Mouse (Mus musculus): ENCODE measurements around the gene Kdm5a. TPM values are rescaled to one million over a fixed set of nuclear protein-coding genes. Genes with fewer than 3 reads are reported as not detected.

Gene Kdm5a
- total RNA-seq (2021), result 10 to 100 TPM; 18.3 to 20.4 TPM
- long read RNA-seq, experiment 1, full-length matches to known transcripts, result 2 of 5 reads
- long read RNA-seq, experiment 1, partial matches to known transcripts, result 2 of 5 reads
- long read RNA-seq, experiment 1, other reads (novel, unspliced or antisense), result 1 of 5 reads
- long read RNA-seq, experiment 2, full-length matches to known transcripts, result 2 of 6 reads
- long read RNA-seq, experiment 2, partial matches to known transcripts, result 1 of 6 reads
- long read RNA-seq, experiment 2, other reads (novel, unspliced or antisense), result 3 of 6 reads

DNA sequence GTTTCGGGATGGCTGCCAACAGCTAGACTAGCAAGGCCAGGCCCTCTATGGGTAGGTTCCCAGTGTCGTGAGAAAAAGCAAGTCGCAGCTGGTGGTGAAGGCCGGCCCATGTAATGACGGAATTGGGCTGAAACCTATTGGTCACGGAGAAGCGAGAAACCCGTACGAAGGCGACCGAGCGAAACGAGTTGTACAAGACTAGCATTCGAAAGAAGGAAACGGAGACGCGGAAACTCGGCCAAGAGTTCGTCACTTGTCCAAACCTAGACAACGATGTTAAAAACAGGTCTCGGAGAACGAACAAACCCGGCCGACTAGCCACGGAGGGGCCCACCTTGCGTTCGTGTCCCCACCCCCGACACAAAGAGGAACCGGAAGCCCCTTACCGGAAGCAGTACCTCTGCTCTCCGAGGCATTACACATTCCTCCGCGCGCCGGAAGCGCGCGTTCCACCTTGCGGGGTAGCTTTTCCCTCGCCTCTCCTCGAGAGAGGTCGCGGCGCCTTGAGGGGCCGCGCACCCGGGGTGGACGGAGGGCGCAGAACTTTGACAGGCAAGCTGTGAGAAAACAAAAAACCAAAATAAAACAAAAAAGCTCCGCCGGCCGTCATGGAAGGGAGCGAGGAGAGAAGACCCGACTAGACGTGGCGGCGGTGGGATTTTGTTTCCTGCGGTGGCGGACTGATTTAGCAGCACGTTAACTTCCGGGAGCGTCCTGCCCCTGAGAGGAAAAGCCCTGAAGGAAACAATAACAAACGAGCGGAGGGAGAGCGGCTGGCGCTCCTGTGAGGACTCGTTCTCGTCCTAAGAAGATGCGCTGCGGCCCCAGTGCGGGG, at the start of gene Kdm5a, which contains the start of gene Ccdc77:
TSS of gene Kdm5a (plus strand) at position 437 of the 835 bp plus-strand sequence.
TSS of gene Ccdc77 (minus strand) at position 687 of the 835 bp plus-strand sequence.
- DNase-seq (ENCODE audit: low spot score), result peak; percentile 91

DNA sequence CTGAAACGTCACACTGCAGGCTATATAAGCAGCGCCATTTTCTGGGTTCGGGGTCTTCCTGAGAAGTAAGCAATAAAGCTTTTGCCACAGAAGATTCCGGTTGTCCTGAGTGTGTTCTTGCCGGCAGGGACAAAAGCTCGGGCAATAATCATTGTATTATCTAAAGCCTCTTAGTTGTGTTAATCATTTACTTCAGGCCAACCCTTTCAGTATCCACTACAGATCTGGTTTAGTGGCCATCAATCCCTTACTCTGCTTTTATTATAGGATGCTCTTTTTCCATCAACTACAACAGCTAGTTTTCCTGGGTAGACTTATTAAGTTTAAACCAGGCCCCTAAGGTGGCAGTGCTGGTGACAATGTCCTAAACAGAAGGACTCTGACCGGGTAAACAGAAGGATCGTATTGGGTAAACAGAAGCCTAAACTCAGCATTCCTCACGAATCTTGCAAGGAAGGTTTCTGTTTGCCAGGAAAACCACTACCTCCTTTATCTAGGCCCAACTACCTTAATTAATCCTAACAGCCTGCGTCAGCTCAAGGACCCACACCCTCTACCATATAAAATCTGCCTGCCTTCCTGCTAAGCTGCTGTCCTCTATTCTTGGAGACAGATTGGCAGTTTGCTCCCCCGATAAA, 45.5 kb upstream of the Kdm5a start:
- DNase-seq (ENCODE audit: low spot score), result no peak

DNA sequence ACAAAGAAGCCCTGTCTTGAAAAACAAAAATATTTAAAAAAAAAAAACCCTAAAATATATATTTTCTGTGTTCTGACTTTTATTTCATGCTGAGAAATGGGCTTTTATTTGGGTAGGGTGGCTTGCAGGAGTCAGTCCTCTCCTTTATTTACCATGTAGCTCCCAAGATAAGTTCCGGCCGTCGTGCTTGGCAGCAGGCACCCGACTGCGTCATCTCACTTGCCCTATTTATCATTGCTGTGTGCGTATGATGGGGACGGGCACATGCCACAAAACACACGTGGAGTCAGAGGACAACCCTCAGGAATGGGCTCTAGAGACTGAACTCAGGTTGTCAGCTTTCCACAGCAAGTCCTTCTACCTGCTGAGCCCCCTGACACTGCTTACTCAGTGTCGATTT, 44.8 kb upstream of the Kdm5a start:
- no peak for DNase-seq (ENCODE audit: low spot score)

DNA sequence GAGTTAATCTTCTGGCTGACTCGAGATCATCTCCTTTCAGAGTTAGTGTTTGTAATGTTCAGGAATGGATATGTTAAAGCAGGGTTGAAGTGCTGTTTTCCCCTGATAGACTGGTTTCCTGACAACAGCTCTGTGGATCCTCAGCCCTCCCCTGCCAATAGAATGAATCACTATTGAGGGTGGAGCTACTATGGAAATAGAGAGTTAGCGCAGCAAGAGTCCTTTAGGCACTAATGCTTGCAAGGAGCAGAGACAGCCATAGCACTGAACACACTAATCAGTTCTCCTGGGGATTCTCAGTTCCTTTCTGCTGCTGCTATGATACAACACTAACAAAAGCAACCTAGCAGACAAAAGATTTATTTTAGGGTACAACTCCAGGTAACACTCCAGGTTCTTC, 43.6 kb upstream of the Kdm5a start:
- no peak for DNase-seq (ENCODE audit: low spot score)

DNA sequence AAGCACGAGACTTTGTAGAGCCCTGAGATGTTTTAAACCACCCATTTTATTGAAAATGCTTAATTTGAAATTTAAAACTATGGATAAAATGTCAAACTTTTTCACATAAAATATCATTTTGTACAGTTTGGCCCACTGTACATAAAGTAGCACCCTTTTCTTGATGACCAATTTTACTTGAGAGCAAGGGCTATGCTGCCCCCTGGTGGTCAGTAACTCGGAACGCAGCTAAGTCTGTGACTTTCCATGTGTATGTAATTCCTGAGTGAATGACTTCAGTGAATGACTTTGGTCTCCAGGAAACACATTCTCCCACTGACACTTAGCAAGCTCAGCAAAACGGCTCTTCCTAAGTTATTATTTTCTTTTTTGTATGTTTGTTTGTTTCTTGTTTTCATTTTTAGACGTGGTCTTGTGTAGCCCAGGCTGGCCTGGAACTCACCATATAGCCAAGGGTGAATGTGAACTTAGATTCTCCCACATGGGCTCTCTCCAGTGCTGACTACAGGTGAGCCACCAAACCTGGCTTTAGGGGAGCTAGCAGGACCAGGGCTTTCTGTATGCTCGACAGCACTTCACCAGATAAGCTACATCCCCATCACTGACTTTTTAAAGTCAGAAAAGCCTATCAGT, 39.5 kb upstream of the Kdm5a start:
- DNase-seq (ENCODE audit: low spot score), result peak; percentile 66

- DNase-seq (ENCODE audit: low spot score), result no peak
These were observed 31.6 kb upstream of the Kdm5a start for GRCm38 (mm10) chr6:120332351-120332750.

GRCm38 (mm10) chr6:120343992-120344391, 19.9 kb upstream of the Kdm5a start:
- no peak for DNase-seq (ENCODE audit: low spot score)

DNA sequence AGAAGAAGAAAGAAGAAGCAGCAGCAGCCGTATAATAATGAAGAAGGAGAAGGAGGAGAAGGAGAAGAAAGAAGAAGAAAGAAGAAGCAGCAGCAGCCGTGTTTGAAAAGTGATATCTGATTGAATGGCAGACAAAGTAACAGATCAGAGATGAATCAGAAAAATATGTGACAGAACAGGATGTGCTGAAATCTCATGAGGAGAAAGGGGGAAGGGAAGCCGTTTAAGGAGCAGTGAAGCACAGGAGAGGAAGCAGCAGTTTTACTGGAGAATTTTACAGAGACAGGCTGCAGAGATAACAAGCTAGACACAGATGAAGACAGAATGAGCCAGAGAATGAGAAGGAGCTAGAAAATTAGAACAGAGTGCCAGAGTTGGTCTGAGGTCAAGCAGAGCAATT, 14.9 kb upstream of the Kdm5a start:
- DNase-seq (ENCODE audit: low spot score), result no peak

DNA sequence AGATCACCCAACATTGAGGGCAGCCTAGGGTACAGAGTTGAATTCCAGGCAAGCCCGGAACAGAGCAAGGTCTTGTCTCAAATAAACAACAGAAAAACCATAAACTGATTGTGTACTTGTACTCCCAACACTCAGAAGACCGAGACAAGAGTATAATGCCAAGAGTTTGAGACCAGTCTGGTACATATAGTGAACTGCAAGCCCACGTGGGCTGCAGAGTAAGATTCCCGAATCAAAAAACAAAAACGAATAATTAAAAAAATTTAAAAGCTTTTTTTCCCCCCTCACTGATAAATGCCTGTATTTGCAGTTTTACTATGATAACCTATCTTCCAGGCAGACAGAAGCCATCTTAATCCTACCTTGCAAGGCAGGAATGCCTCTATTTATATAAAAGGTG, 7.4 kb upstream of the Kdm5a start:
- DNase-seq (ENCODE audit: low spot score), result no peak

- peak; percentile 89 for DNase-seq (ENCODE audit: low spot score)
These were observed 6.7 kb upstream of the Kdm5a start for GRCm38 (mm10) chr6:120356951-120357945.

- DNase-seq (ENCODE audit: low spot score), result no peak
These were observed 1.8 kb upstream of the Kdm5a start for GRCm38 (mm10) chr6:120362124-120362523.

DNA sequence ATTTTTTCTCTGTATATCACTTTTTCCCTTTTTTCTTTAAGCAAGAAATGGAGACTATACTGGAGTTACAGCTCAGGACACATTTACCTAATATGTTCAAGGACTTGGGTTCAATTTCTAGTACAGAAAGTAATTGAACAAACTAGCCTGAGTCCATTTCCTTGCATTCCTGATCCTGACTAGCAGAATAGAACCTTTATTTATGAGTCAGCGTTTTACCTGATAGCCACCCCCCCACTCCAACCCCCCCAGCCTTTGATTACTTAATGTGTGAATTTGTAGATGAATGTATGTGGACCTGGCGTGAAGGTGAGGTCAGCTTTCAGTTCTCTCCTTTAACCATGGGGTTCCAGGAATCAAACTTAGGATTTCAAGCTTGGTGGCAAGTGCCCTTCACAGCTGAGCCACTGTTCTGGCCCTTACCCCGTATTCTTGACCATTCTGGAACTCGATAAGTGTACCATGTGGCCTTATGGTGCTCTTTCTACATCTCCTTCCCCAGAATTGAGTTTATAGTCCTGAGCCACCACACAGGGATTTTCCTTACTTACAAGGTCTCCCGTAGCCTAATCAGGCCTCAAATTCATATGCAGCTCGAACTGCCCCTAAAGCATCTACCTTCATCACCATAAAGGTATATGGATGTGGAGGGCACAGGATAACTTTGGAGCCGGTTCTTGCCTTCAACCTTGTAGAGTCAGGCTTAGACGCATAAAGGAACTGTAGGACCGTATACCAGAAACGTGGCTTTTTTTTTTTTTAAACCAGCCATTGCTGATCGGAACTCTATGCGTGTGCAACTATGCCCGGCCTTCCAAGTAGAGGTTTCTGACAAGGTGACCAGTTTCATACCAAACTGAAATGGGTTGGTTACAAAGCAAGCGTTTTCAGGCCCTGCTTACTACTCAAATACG, 893 bp upstream of the Kdm5a start:
- peak; percentile 1 for DNase-seq (ENCODE audit: low spot score)

- no peak for DNase-seq (ENCODE audit: low spot score)
These were observed 590 bp downstream of the Kdm5a start for GRCm38 (mm10) chr6:120364523-120364905.

GRCm38 (mm10) chr6:120365051-120365450, 1.1 kb downstream of the Kdm5a start:
- no peak for DNase-seq (ENCODE audit: low spot score)

DNA sequence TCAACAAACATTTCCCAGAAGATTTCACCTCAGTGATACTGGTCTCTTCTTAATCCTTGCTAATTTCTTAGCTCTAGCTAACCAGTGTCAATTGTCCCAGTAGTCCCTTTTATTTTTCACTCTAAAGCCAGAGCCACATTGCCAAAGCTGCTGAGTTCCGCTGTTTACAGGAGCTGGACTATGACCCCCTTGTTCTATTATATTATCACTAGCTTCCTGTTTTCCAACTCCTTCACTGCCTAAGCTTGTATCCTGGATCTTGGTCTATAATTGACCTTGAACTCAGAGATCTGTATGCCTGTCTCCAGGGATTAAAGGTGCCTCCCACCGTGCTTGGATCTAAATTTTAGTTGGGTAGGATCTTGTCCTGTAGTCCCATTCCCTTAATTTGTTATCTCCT, 12.8 kb downstream of the Kdm5a start:
- no peak for DNase-seq (ENCODE audit: low spot score)

DNA sequence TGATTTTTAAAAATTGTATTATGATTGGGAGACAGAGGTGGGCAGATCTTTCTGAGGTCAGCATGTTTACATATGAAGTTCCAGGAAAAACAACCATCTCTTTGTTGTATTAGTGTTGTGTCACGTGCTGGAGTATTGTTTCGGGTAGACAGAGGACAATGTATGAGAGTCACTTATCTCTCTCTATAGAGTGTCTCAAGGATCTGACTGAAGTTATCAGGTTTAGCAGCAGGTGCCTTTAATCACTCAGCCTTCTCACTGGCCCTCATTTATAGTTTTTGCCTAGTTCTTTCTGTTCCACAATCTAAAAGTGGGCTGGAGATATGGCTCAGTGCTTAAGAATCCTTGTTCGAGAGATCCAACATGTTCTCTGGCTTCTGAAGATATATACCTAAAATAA, 26.1 kb downstream of the Kdm5a start:
- DNase-seq (ENCODE audit: low spot score), result no peak

- no peak for DNase-seq (ENCODE audit: low spot score)
These were observed 28.9 kb downstream of the Kdm5a start for GRCm38 (mm10) chr6:120392811-120393210.

GRCm38 (mm10) chr6:120395622-120396345, 31.9 kb downstream of the Kdm5a start:
- DNase-seq (ENCODE audit: low spot score), result no peak

DNA sequence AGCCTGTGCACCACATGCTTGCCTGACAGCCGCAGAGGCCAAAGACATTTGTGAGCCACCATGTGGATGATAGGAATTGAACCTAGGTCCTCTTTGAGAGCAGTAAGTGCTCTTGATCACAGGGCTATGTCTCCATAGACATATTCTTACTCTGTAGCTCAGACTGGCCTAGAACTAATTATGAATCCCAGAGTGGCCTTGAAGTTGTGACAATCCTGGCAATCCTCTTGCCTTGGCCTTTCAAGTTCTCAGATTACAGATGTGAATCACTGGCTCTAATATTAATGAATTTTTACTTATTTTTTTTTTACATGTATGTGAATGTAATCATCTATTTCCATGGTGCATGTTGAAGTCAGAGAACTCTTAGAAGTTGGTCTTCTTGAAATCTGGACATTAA, 40.0 kb downstream of the Kdm5a start:
- no peak for DNase-seq (ENCODE audit: low spot score)
